In the genomic region with DNA sequence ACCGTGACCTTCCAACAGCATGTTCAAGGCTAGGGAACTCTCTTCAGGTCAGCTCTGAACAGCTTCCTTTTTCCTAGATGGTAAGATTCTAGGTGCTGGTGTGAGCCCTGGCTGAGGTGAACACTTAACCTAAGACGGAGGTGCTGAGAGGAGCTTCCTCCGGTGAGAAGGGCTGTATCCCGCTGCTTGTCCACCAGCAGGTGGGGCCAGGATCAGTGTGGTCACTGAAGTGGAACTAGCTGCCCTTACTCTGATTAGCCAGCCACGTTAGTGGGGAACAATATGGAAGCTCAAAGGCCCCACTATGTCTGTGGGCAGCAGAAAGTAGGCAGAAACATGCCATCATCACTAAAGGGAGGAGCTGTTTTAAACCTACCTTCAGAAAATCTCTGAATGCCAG, we compare ENCODE assay signal across 16 mouse cellular contexts.
A peak's percentile ranks its signal among the peaks of the same experiment; 100 is the strongest.
DNase-seq lines count a peak whose midpoint lies in the region; TF ChIP-seq lines count a peak whose summit lies in the region.
"Had no signal": no experiment of that assay in that cellular context is flagged by ENCODE, and none has a peak within 500 bp of the region (broad histone marks: within the 10 kb centered on the region; RNA-seq: fewer than 3 reads in every experiment).

No protein-coding gene starts in this region.

- no peak for DNase-seq in heart, adult 2 months
- DNase-seq in heart, adult 9 months (ENCODE audit: low spot score in 2 of 2), result no peak
- DNase-seq in liver, adult 2 months (ENCODE audit: extremely low read depth, low read depth, low spot score), result no peak
- DNase-seq in liver, result no peak
- DNase-seq in MEL (ENCODE audit: low read depth, low spot score), result no peak
- DNase-seq in kidney, postnatal 10 days, result peak; percentile 60
- DNase-seq in adrenal gland, postnatal 36 days, result no peak
- no peak for DNase-seq in embryo, embryonic 11 days
- DNase-seq: gastrocnemius, postnatal 14 days; heart, postnatal 14 days; midbrain, embryonic 14.5 days; thymus, adult 2 months had no signal

- no peak for TF ChIP-seq POLR2A in heart, adult 2 months (IDR thresholded peaks at IDR 0.05; ENCODE audit: insufficient read depth, low read depth, low read length)
- no peak for TF ChIP-seq POLR2A in liver, adult 2 months (IDR thresholded peaks at IDR 0.05; ENCODE audit: extremely low read depth, insufficient read depth, low read length)
- no peak for TF ChIP-seq POLR2A in MEL (IDR thresholded peaks at IDR 0.05; ENCODE audit: control insufficient read depth in 1 of 2, insufficient read depth in 1 of 2, low read depth in 1 of 2, low read length in 2 of 2, poor library complexity in 1 of 2)

- intact Hi-C loops in heart, adult 2 months (cut with DNase I), result no loop called here

- no peak overlapping the region for H3K27ac ChIP-seq in heart, adult 2 months
- H3K27ac ChIP-seq in liver, adult 2 months (replicated peaks; ENCODE audit: insufficient read depth, low read depth, low read length), result no peak overlapping the region
- no peak overlapping the region for H3K27ac ChIP-seq in MEL (ENCODE audit: control insufficient read depth, low read depth, low read length)
- H3K27ac ChIP-seq: embryonic facial prominence, embryonic 15.5 days; forebrain, embryonic 12.5 days; hindbrain, embryonic 13.5 days; liver, embryonic 14.5 days had no signal

- H3K4me3 ChIP-seq in heart, adult 2 months, result no peak overlapping the region
- no peak overlapping the region for H3K4me3 ChIP-seq in liver, adult 2 months (ENCODE audit: insufficient read depth, low read depth, low read length)
- H3K4me3 ChIP-seq in MEL (ENCODE audit: control insufficient read depth in 1 of 2, insufficient read depth in 1 of 2, low read depth in 2 of 2, low read length in 2 of 2), result no peak overlapping the region
- H3K4me3 ChIP-seq: embryonic facial prominence, embryonic 15.5 days; forebrain, embryonic 12.5 days; hindbrain, embryonic 13.5 days had no signal

- no peak for TF ChIP-seq RAD21 in MEL (IDR thresholded peaks at IDR 0.05; ENCODE audit: low read depth, low read length)

- no peaks in the 10 kb centered on the region for H3K9me3 ChIP-seq in MEL (replicated peaks; ENCODE audit: insufficient read depth, low read length)
- H3K9me3 ChIP-seq: embryonic facial prominence, embryonic 15.5 days; forebrain, embryonic 12.5 days; hindbrain, embryonic 13.5 days had no signal

- no peaks in the 10 kb centered on the region for H3K36me3 ChIP-seq in heart, adult 2 months (ENCODE audit: control insufficient read depth, insufficient read depth, low read length)
- peaks cover 13% of the 10 kb centered on the region; the same call in 1 of the 2 replicates for H3K36me3 ChIP-seq in liver, adult 2 months (ENCODE audit: control insufficient read depth, insufficient read depth, low read length)
- H3K36me3 ChIP-seq in MEL (ENCODE audit: control insufficient read depth in 1 of 2, insufficient read depth in 2 of 2, low read length in 2 of 2), result peaks cover 0 to 11% of the 10 kb centered on the region in 2 experiments; a peak in 2 of 4 replicates

- peaks cover 1% of the 10 kb centered on the region; the same call in 1 of the 2 replicates for H3K4me1 ChIP-seq in heart, adult 2 months (ENCODE audit: control insufficient read depth, insufficient read depth, low read length)
- peaks cover 14% of the 10 kb centered on the region for H3K4me1 ChIP-seq in liver, adult 2 months (ENCODE audit: control insufficient read depth, insufficient read depth, low read length)
- no peaks in the 10 kb centered on the region; a peak in 2 of 4 replicates for H3K4me1 ChIP-seq in MEL (ENCODE audit: control insufficient read depth in 1 of 2, insufficient read depth in 2 of 2, low read length in 2 of 2)
- H3K4me1 ChIP-seq: embryonic facial prominence, embryonic 15.5 days had no signal

- H3K9ac ChIP-seq in heart, adult 2 months (ENCODE audit: low read depth, low read length), result no peak overlapping the region
- no peak overlapping the region for H3K9ac ChIP-seq in liver, adult 2 months (ENCODE audit: low read depth, low read length)
- H3K9ac ChIP-seq in MEL (ENCODE audit: control insufficient read depth, low read depth, low read length, poor library complexity, severe bottlenecking), result no peak overlapping the region
- H3K9ac ChIP-seq: embryonic facial prominence, embryonic 15.5 days; forebrain, embryonic 12.5 days; hindbrain, embryonic 13.5 days; liver, embryonic 14.5 days had no signal

- no peaks in the 10 kb centered on the region for H3K27me3 ChIP-seq in heart, adult 2 months (ENCODE audit: control insufficient read depth, insufficient read depth, low read length)
- H3K27me3 ChIP-seq in liver, adult 2 months (ENCODE audit: control insufficient read depth, insufficient read depth, low read length), result no peaks in the 10 kb centered on the region
- no peaks in the 10 kb centered on the region for H3K27me3 ChIP-seq in MEL (ENCODE audit: control insufficient read depth in 1 of 2, insufficient read depth in 2 of 2, low read length in 2 of 2)
- H3K27me3 ChIP-seq: embryonic facial prominence, embryonic 15.5 days; forebrain, embryonic 12.5 days; hindbrain, embryonic 13.5 days had no signal

- WGBS in heart, adult 2 months, result 88% methylated on average over 5 of the region's 5 CpGs
- 95% methylated on average over 5 of the region's 5 CpGs for WGBS in liver, adult 2 months

- TF ChIP-seq EP300 in heart, adult 2 months (IDR thresholded peaks at IDR 0.05; ENCODE audit: insufficient read depth, low read depth, low read length), result no peak
- no peak for TF ChIP-seq EP300 in MEL (IDR thresholded peaks at IDR 0.05; ENCODE audit: low read depth in 1 of 2, low read length in 2 of 2)

- H3K79me2 ChIP-seq in heart, adult 2 months (replicated peaks; ENCODE audit: control insufficient read depth, insufficient read depth, low read length), result no peaks in the 10 kb centered on the region
- no peaks in the 10 kb centered on the region for H3K79me2 ChIP-seq in liver, adult 2 months (ENCODE audit: control insufficient read depth, insufficient read depth, low read length)
- H3K79me2 ChIP-seq in MEL (ENCODE audit: control insufficient read depth, insufficient read depth, low read length, poor library complexity), result no peaks in the 10 kb centered on the region

- peak; percentile 25 for TF ChIP-seq CTCF in heart, adult 2 months (IDR thresholded peaks at IDR 0.05)
- TF ChIP-seq CTCF in liver, adult 2 months (IDR thresholded peaks at IDR 0.05; ENCODE audit: low read depth, low read length), result 0 out of 2 replicates have a peak, but pooled peaks have one; percentile 10
- no peak for TF ChIP-seq CTCF in MEL (IDR thresholded peaks at IDR 0.05 in 2 of 3, conservative IDR thresholded peaks at IDR 0.05 in 1 of 3; ENCODE audit: control insufficient read depth in 1 of 3, insufficient read depth in 1 of 3, low read depth in 2 of 3, low read length in 3 of 3, poor library complexity in 1 of 3, severe bottlenecking in 1 of 3)

TF ChIP-seq in MEL, 35 proteins besides CTCF, POLR2A, EP300 and RAD21:
- no peak for TF ChIP-seq RCOR1 (IDR thresholded peaks at IDR 0.05; ENCODE audit: low read depth, low read length)
- no peak for TF ChIP-seq MEF2A (IDR thresholded peaks at IDR 0.05; ENCODE audit: extremely low read depth, insufficient replicate concordance, low read depth, low read length, poor library complexity, severe bottlenecking)
- peak; percentile 10; the same call in 1 of the 2 replicates for TF ChIP-seq SMC3 (IDR thresholded peaks at IDR 0.05; ENCODE audit: low read depth, low read length)
- TF ChIP-seq ZKSCAN1 (IDR thresholded peaks at IDR 0.05; ENCODE audit: low read depth, low read length), result no peak
- TF ChIP-seq MYB (IDR thresholded peaks at IDR 0.05; ENCODE audit: low read depth, low read length), result no peak
- TF ChIP-seq MAFK (IDR thresholded peaks at IDR 0.05; ENCODE audit: borderline replicate concordance, low read depth, low read length), result no peak

Comparison
In these comparisons a context has a peak if more than half of its experiments do, and no peak if none do; other contexts are left out.
1. CTCF ChIP-seq: peak in heart, adult 2 months (single experiment) and liver, adult 2 months (single experiment); none in MEL (0 of 3).